Mouse (Mus musculus): Measurements from ENCODE around the gene Tmem131.

DNA sequence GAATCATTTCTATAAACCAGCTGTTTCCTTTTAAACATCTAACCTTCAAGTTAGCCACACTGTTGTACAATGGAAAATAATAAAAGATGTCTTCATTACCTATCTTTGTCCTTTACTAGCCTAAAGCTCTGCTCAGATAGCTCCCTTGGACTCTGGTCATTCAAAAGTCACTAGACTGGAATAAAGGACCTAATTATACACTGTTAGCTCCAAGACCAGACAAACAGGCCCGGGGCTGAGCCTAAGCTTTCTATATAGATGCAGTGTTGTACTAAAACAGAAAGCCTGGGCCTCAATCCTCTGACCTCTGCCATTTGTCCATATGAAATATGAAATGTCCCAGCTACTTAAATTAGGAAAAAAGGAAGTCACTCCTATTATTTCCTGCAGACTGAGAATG is 101.7 kb downstream of the Tmem131 start:
- TF ChIP-seq CTCF (IDR thresholded peaks at IDR 0.05; ENCODE audit: control insufficient read depth, insufficient read depth, insufficient replicate concordance, low read depth, low read length) (no peak), POLR2A (IDR thresholded peaks at IDR 0.05; ENCODE audit: control insufficient read depth, low read depth, low read length) (no peak)
